Mouse (Mus musculus) liver, embryonic 14.5 days (tissue): ENCODE results near the gene Mad1l1. TPM values are rescaled to one million over a fixed set of nuclear protein-coding genes. Genes with fewer than 3 reads are reported as not detected.
"Not testable (repeated sequence)": the region's sequence is repeated elsewhere in the genome, so short reads cannot be mapped to it uniquely, and the experiment has no call there.

Source experiments
- ATAC-seq: fragments of 200-750 bp; cut with Nextera tagmentation; 2 replicates; pipeline ENCODE4 v1.8.0; 2017; ENCODE audit warnings: moderate number of reproducible peaks, mild to moderate bottlenecking, moderate library complexity; ENCODE audit not compliant: insufficient read depth
- DNase-seq, 3 experiments: peaks; one replicate each; pipeline ENCODE4 v3.0.0-alpha.2; 2012 to 2013; ENCODE audit warnings: low read depth in 3 of 3, low spot score in 3 of 3
- H3K27ac ChIP-seq: fragments of 300-500 bp; sonication (generic); 2 replicates; pipeline ENCODE4 v1.5.1; 2014; ENCODE audit warnings: moderate library complexity, mild to moderate bottlenecking, control low read depth, inconsistent platforms
- H3K27me3 ChIP-seq: fragments of 300-500 bp; sonication (generic); 2 replicates; pipeline ENCODE4 v1.6.1; 2014; ENCODE audit warnings: mild to moderate bottlenecking, low read length, moderate library complexity; ENCODE audit not compliant: control insufficient read depth, insufficient read depth
- H3K36me3 ChIP-seq: fragments of 300-500 bp; sonication (generic); replicated peaks from 2 replicates; pipeline ENCODE4 v1.6.1; 2014; ENCODE audit warnings: low read depth; ENCODE audit not compliant: control insufficient read depth, insufficient read depth
- H3K4me1 ChIP-seq, 2 experiments: fragments of 200-500 bp in 1 of 2; fragments of 300-500 bp in 1 of 2; sonication (generic) in 1 of 2; replicated peaks; 2 replicates each; pipeline ENCODE4 v1.6.1; 2012 to 2014; ENCODE audit warnings: antibody characterized with exemption in 1 of 2, inconsistent platforms in 1 of 2, low read length in 1 of 2; ENCODE audit not compliant: control insufficient read depth in 2 of 2, insufficient read depth in 2 of 2
- H3K4me2 ChIP-seq: fragments of 300-500 bp; sonication (generic); 2 replicates; pipeline ENCODE4 v1.6.1; 2014; ENCODE audit warnings: low read depth, mild to moderate bottlenecking, control low read depth, moderate library complexity
- H3K4me3 ChIP-seq, 2 experiments: fragments of 200-500 bp in 1 of 2; fragments of 300-500 bp in 1 of 2; sonication (generic) in 1 of 2; 2 replicates each; pipeline ENCODE4 v1.5.1; 2012 to 2014; ENCODE audit warnings: low read depth in 2 of 2, low read length in 2 of 2, mild to moderate bottlenecking in 2 of 2, control low read depth in 1 of 2, inconsistent platforms in 1 of 2, moderate library complexity in 1 of 2; ENCODE audit not compliant: insufficient read depth in 1 of 2
- H3K9ac ChIP-seq: fragments of 300-500 bp; sonication (generic); replicated peaks from 2 replicates; pipeline ENCODE4 v1.6.1; 2014; ENCODE audit warnings: mild to moderate bottlenecking, control low read depth, moderate library complexity
- H3K9me3 ChIP-seq: fragments of 300-500 bp; sonication (generic); 2 replicates; pipeline ENCODE4 v1.6.1; 2016; ENCODE audit warnings: low read length, mixed read lengths; ENCODE audit not compliant: control insufficient read depth
- CTCF ChIP-seq: IDR thresholded peaks from 2 replicates; pipeline ENCODE4 v1.5.1; 2016; ENCODE audit warnings: antibody characterized with exemption, low read depth, control low read depth
- EP300 ChIP-seq: IDR thresholded peaks from 2 replicates; pipeline ENCODE4 v1.6.1; 2016; ENCODE audit warnings: antibody characterized with exemption, low read depth
- WGBS: fragments of 180-500 bp; shearing (Covaris S2); extraction: QIAGEN DNeasy Blood & Tissue Kit; methylation state at CpG from one replicate; pipeline ENCODE4 v1.1.7; 2014; ENCODE audit not compliant: insufficient replicate concordance; 5-methylcytosine and 5-hydroxymethylcytosine counted together
- polyA plus RNA-seq, 2 experiments: library from polyadenylated mRNA; depleted of rRNA in 1 of 2; stranded (reverse) in 1 of 2; unstranded in 1 of 2; fragments of >200 nt; fragmentation: Nextera tagmentation in 1 of 2; extraction: Ambion mirVana in 1 of 2; gene quantifications; 2 replicates each; pipeline versions ENCODE4 v1.2.1 to v1.2.3; 2012 to 2014

The Mad1l1 gene
- polyA plus RNA-seq (2012; rRNA removed) (15.5 TPM in 2 replicates), polyA plus RNA-seq (2014; fragmentation: Nextera tagmentation; extraction: Ambion mirVana) (16.9 TPM in 2 replicates)

GRCm38 (mm10) chr5:140321042-140321755 lies at the start of gene Mad1l1, which contains the start of gene Nudt1:
Gene Mad1l1, minus strand, starts transcription at chr5:140321552.
Gene Nudt1, plus strand, starts transcription at chr5:140321656.
- Histone ChIP-seq H3K27ac (peak within 1 kb of the TSS; percentile 85), H3K4me1 (peaks cover 18% of the 10 kb centered on the region in 2 experiments), H3K9me3 (no peaks in the 10 kb centered on the region), H3K4me3 (peak within 1 kb of the TSS; percentile 89 to 94), H3K27me3 (no peaks in the 10 kb centered on the region), H3K9ac (peak within 1 kb of the TSS; percentile 96), H3K36me3 (no peaks in the 10 kb centered on the region), H3K4me2 (peak within 1 kb of the TSS; percentile 81)
- TF ChIP-seq CTCF (peak; percentile 49), EP300 (peak; percentile 87)
- ATAC-seq (peak; percentile 91), DNase-seq (peak; percentile 96 to 98 (median 97))
- WGBS: under 1% methylated on average over 59 of the region's 60 CpGs

- no peaks in the 10 kb centered on the region for H3K36me3 ChIP-seq
- DNase-seq: peak in 1 of 3 experiments; percentile 12
- TF ChIP-seq CTCF: no peak
- TF ChIP-seq EP300: no peak
- ATAC-seq: peak; percentile 34
- H3K27me3 ChIP-seq: no peaks in the 10 kb centered on the region
- no peak overlapping the region for H3K27ac ChIP-seq
- H3K4me3 ChIP-seq: no peak overlapping the region
- H3K9ac ChIP-seq: no peak overlapping the region
- H3K4me2 ChIP-seq: no peak overlapping the region
- WGBS: 36% methylated on average over 6 of the region's 6 CpGs
- H3K9me3 ChIP-seq: no peaks in the 10 kb centered on the region
- H3K4me1 ChIP-seq: peaks cover 0 to 29% of the 10 kb centered on the region in 2 experiments; a peak in 2 of 4 replicates
Observed at GRCm38 (mm10) chr5:140370446-140371254, 49.3 kb upstream of the Mad1l1 start.

GRCm38 (mm10) chr5:140369466-140369865 lies 48.1 kb upstream of the Mad1l1 start:
- no peak overlapping the region for H3K27ac ChIP-seq
- DNase-seq: no peak
- ATAC-seq: no peak

DNA sequence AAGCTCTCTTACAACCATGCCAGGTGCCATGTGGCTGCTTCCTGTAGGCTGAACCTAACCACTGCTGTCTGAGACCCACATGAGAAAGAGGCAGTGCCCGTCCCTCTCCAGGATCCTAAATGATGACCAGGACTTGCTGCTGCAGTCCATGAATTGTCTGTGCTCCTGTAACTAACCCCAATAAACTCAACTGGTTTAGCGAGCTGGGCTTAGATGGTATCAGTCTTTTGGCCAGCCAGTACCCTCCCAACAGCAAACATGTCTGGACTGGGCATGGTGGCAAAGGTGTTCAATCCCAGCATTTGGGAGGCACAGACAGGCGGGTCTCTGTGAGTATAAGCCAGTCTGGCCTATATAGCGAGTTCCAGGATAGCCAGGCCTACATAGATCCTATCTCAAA lies 47.6 kb upstream of the Mad1l1 start:
- TF ChIP-seq CTCF: no peak
- TF ChIP-seq EP300: no peak
- Histone ChIP-seq H3K4me2 (no peak overlapping the region), H3K4me1 (peaks cover 0 to 29% of the 10 kb centered on the region in 2 experiments; a peak in 2 of 4 replicates), H3K9me3 (no peaks in the 10 kb centered on the region), H3K27me3 (no peaks in the 10 kb centered on the region), H3K9ac (no peak overlapping the region), H3K4me3 (no peak overlapping the region), H3K36me3 (no peaks in the 10 kb centered on the region), H3K27ac (no peak overlapping the region)
- 76% methylated on average over 4 of the region's 4 CpGs for WGBS
- DNase-seq: no peak
- no peak for ATAC-seq

More at GRCm38 (mm10) chr5:140369466-140369865, 48.1 kb upstream of the Mad1l1 start:
- H3K27me3 ChIP-seq: no peaks in the 10 kb centered on the region
- WGBS: 71% methylated on average over 2 of the region's 2 CpGs
- H3K9ac ChIP-seq: no peak overlapping the region
- TF ChIP-seq CTCF (no peak), EP300 (no peak)
- no peaks in the 10 kb centered on the region for H3K36me3 ChIP-seq
- H3K4me1 ChIP-seq: peaks cover 0 to 29% of the 10 kb centered on the region in 2 experiments; a peak in 2 of 4 replicates
- H3K4me2 ChIP-seq: no peak overlapping the region
- no peak overlapping the region for H3K4me3 ChIP-seq
- H3K9me3 ChIP-seq: no peaks in the 10 kb centered on the region

GRCm38 (mm10) chr5:140368126-140368525 lies 46.8 kb upstream of the Mad1l1 start:
- ATAC-seq, DNase-seq, H3K27me3 ChIP-seq, H3K4me2 ChIP-seq, H3K27ac ChIP-seq, H3K9me3 ChIP-seq, H3K4me3 ChIP-seq, H3K9ac ChIP-seq, H3K36me3 ChIP-seq: not testable (repeated sequence)
- 70% methylated on average over 2 of the region's 2 CpGs for WGBS
- H3K4me1 ChIP-seq: peaks cover 0 to 29% of the 10 kb centered on the region in 2 experiments; a peak in 2 of 4 replicates
